Mouse (Mus musculus): Measurements from ENCODE around the gene Cblc. TPM values are rescaled to one million over a fixed set of nuclear protein-coding genes. Genes with fewer than 3 reads are reported as not detected.

Cblc gene
- total and polyA plus RNA-seq, 2 experiments from 2014 or later, result 0.38 to 0.67 TPM

GRCm38 (mm10) chr7:19824182-19824973, 27.8 kb upstream of the Cblc start:
- H3K9me3 ChIP-seq (ENCODE audit: low read length), result no peaks in the 10 kb centered on the region
- H3K4me1 ChIP-seq (ENCODE audit: insufficient read depth), result no peaks in the 10 kb centered on the region
- DNase-seq (no peak), ATAC-seq (0 out of 2 replicates have a peak, but pooled peaks have one; percentile 10)
- no peak overlapping the region for H3K27ac ChIP-seq (ENCODE audit: low read depth, low read length)
- no peak overlapping the region for H3K4me3 ChIP-seq (ENCODE audit: low read depth, low read length)
- H3K27me3 ChIP-seq (ENCODE audit: insufficient read depth, low read length), result peaks cover 30% of the 10 kb centered on the region
- no peak overlapping the region for H3K9ac ChIP-seq
- 28% methylated on average over 26 of the region's 26 CpGs for WGBS
- no peaks in the 10 kb centered on the region for H3K36me3 ChIP-seq (ENCODE audit: insufficient read depth)
- no peak for TF ChIP-seq CTCF (IDR thresholded peaks at IDR 0.05; ENCODE audit: low read depth)
- no peak overlapping the region for H3K4me2 ChIP-seq (ENCODE audit: low read depth)

GRCm38 (mm10) chr7:19823256-19824181, 26.9 kb upstream of the Cblc start:
- Histone ChIP-seq H3K9me3 (ENCODE audit: low read length) (no peaks in the 10 kb centered on the region), H3K27me3 (ENCODE audit: insufficient read depth, low read length) (peaks cover 30% of the 10 kb centered on the region), H3K9ac (no peak overlapping the region), H3K4me1 (ENCODE audit: insufficient read depth) (no peaks in the 10 kb centered on the region), H3K27ac (ENCODE audit: low read depth, low read length) (no peak overlapping the region), H3K4me2 (ENCODE audit: low read depth) (no peak overlapping the region), H3K36me3 (ENCODE audit: insufficient read depth) (no peaks in the 10 kb centered on the region), H3K4me3 (ENCODE audit: low read depth, low read length) (no peak overlapping the region)
- 27% methylated on average over 16 of the region's 16 CpGs for WGBS
- no peak for ATAC-seq
- DNase-seq, result no peak
- TF ChIP-seq CTCF (IDR thresholded peaks at IDR 0.05; ENCODE audit: low read depth), result no peak

GRCm38 (mm10) chr7:19822604-19823058, 26.0 kb upstream of the Cblc start, which contains the start of gene Bcl3:
Bcl3 (minus strand) TSS chr7:19822770.
- Histone ChIP-seq H3K9ac (peak within 1 kb of the TSS; percentile 22; the same call in 1 of the 2 replicates), H3K9me3 (ENCODE audit: low read length) (no peaks in the 10 kb centered on the region), H3K4me2 (ENCODE audit: low read depth) (peak within 1 kb of the TSS; percentile 42), H3K36me3 (ENCODE audit: insufficient read depth) (no peaks in the 10 kb centered on the region), H3K27ac (ENCODE audit: low read depth, low read length) (no peak within 1 kb of the TSS), H3K4me3 (ENCODE audit: low read depth, low read length) (peak within 1 kb of the TSS; percentile 9), H3K4me1 (ENCODE audit: insufficient read depth) (no peaks in the 10 kb centered on the region), H3K27me3 (ENCODE audit: insufficient read depth, low read length) (peaks cover 30% of the 10 kb centered on the region)
- ATAC-seq, result no peak
- DNase-seq, result no peak
- no peak for TF ChIP-seq CTCF (IDR thresholded peaks at IDR 0.05; ENCODE audit: low read depth)
- 7% methylated on average over 42 of the region's 42 CpGs for WGBS

GRCm38 (mm10) chr7:19822193-19822592, 25.6 kb upstream of the Cblc start:
- DNase-seq, result no peak

GRCm38 (mm10) chr7:19821633-19822032, 25.0 kb upstream of the Cblc start:
- ATAC-seq (no peak), DNase-seq (no peak)
- Histone ChIP-seq H3K27ac (ENCODE audit: low read depth, low read length) (no peak overlapping the region), H3K9ac (no peak overlapping the region), H3K27me3 (ENCODE audit: insufficient read depth, low read length) (peaks cover 37% of the 10 kb centered on the region), H3K4me3 (ENCODE audit: low read depth, low read length) (no peak overlapping the region), H3K4me1 (ENCODE audit: insufficient read depth) (no peaks in the 10 kb centered on the region), H3K4me2 (ENCODE audit: low read depth) (no peak overlapping the region), H3K9me3 (ENCODE audit: low read length) (no peaks in the 10 kb centered on the region), H3K36me3 (ENCODE audit: insufficient read depth) (no peaks in the 10 kb centered on the region)
- TF ChIP-seq CTCF (IDR thresholded peaks at IDR 0.05; ENCODE audit: low read depth), result no peak
- 59% methylated on average over 7 of the region's 7 CpGs for WGBS

More at GRCm38 (mm10) chr7:19822193-19822592, 25.6 kb upstream of the Cblc start:
- Histone ChIP-seq H3K27ac (ENCODE audit: low read depth, low read length) (no peak overlapping the region), H3K27me3 (ENCODE audit: insufficient read depth, low read length) (peaks cover 32% of the 10 kb centered on the region), H3K9ac (peak overlapping the region; percentile 22; the same call in 1 of the 2 replicates), H3K4me3 (ENCODE audit: low read depth, low read length) (peak overlapping the region; percentile 9), H3K36me3 (ENCODE audit: insufficient read depth) (no peaks in the 10 kb centered on the region), H3K4me2 (ENCODE audit: low read depth) (peak overlapping the region; percentile 42), H3K9me3 (ENCODE audit: low read length) (no peaks in the 10 kb centered on the region), H3K4me1 (ENCODE audit: insufficient read depth) (no peaks in the 10 kb centered on the region)
- TF ChIP-seq CTCF (IDR thresholded peaks at IDR 0.05; ENCODE audit: low read depth), result no peak
- 7% methylated on average over 20 of the region's 20 CpGs for WGBS
- no peak for ATAC-seq

GRCm38 (mm10) chr7:19820347-19821048, 23.9 kb upstream of the Cblc start:
- H3K4me2 ChIP-seq (ENCODE audit: low read depth), result no peak overlapping the region
- no peaks in the 10 kb centered on the region for H3K36me3 ChIP-seq (ENCODE audit: insufficient read depth)
- no peak overlapping the region for H3K4me3 ChIP-seq (ENCODE audit: low read depth, low read length)
- DNase-seq, result no peak
- no peak overlapping the region for H3K27ac ChIP-seq (ENCODE audit: low read depth, low read length)
- no peak; the same call in 1 of the 2 replicates for TF ChIP-seq CTCF (IDR thresholded peaks at IDR 0.05; ENCODE audit: low read depth)
- no peaks in the 10 kb centered on the region for H3K4me1 ChIP-seq (ENCODE audit: insufficient read depth)
- H3K27me3 ChIP-seq (ENCODE audit: insufficient read depth, low read length), result peaks cover 37% of the 10 kb centered on the region
- ATAC-seq, result no peak
- H3K9ac ChIP-seq, result no peak overlapping the region
- no peaks in the 10 kb centered on the region for H3K9me3 ChIP-seq (ENCODE audit: low read length)
- WGBS, result 70% methylated on average over 3 of the region's 3 CpGs
